ENCODE assay signal across 30 mouse cellular contexts in genomic region chr9:25185854-25186253, GRCm38 (mm10). TPM values are rescaled to one million over a fixed set of nuclear protein-coding genes. Genes with fewer than 3 reads are reported as not detected.
A peak's percentile ranks its signal among the peaks of the same experiment; 100 is the strongest.
DNase-seq lines count a peak whose midpoint lies in the region; ATAC-seq lines count a peak whose summit lies in the region.
"Had no signal": no experiment of that assay in that cellular context is flagged by ENCODE, and none has a peak within 500 bp of the region (broad histone marks: within the 10 kb centered on the region; RNA-seq: fewer than 3 reads in every experiment).

No protein-coding gene starts in this region.

- H3K27me3 ChIP-seq in hindbrain, embryonic 10.5 days (ENCODE audit: insufficient read depth, poor library complexity, severe bottlenecking), result no peaks in the 10 kb centered on the region
- H3K27me3 ChIP-seq in hindbrain, embryonic 12.5 days, result no peaks in the 10 kb centered on the region
- H3K27me3 ChIP-seq: embryonic facial prominence, embryonic 15.5 days; heart, embryonic 13.5 days; limb, embryonic 15.5 days; megakaryocyte, embryonic 14.5 days; midbrain, embryonic 15.5 days; neural tube, embryonic 13.5 days; Patski; stomach, embryonic 15.5 days had no signal

- DNase-seq in hindbrain, embryonic 10.5 days (ENCODE audit: low spot score), result peak; percentile 4
- peak; percentile 29 to 49 for DNase-seq in thymus, postnatal 36 days
- DNase-seq in thymus, postnatal 10 days (ENCODE audit: low spot score in 2 of 2), result no peak
- DNase-seq in induced T-regulatory cell, adult 2 months (ENCODE audit: low read depth), result peak; percentile 83
- no peak for DNase-seq in heart, adult 18-20 months
- DNase-seq in gastrocnemius, adult 8-10 months (ENCODE audit: low spot score in 2 of 2), result no peak
- DNase-seq in gastrocnemius, postnatal 14 days, result no peak
- DNase-seq: adrenal gland, postnatal 10 days; cerebellum, adult 8-10 months; cerebellum, postnatal 36 days; gastrocnemius, postnatal 10 days; heart, adult 2 months; layer of hippocampus, adult 9-11 months; left cerebral cortex, postnatal 4 days; lung, embryonic 14.5 days; retina, postnatal 1 day had no signal

- no peaks in the 10 kb centered on the region for H3K4me1 ChIP-seq in hindbrain, embryonic 10.5 days (replicated peaks)
- H3K4me1 ChIP-seq in hindbrain, embryonic 12.5 days, result no peaks in the 10 kb centered on the region
- H3K4me1 ChIP-seq: embryonic facial prominence, embryonic 15.5 days; limb, embryonic 15.5 days; midbrain, embryonic 15.5 days; neural tube, embryonic 13.5 days; stomach, embryonic 15.5 days had no signal

- no peak overlapping the region for H3K9ac ChIP-seq in hindbrain, embryonic 12.5 days
- H3K9ac ChIP-seq: embryonic facial prominence, embryonic 15.5 days; heart, embryonic 13.5 days; limb, embryonic 15.5 days; liver, embryonic 14.5 days; lung, embryonic 14.5 days; midbrain, embryonic 15.5 days; neural tube, embryonic 13.5 days; stomach, embryonic 15.5 days had no signal

- no peak overlapping the region for H3K4me3 ChIP-seq in hindbrain, embryonic 10.5 days
- H3K4me3 ChIP-seq in hindbrain, embryonic 12.5 days, result no peak overlapping the region
- H3K4me3 ChIP-seq: embryonic facial prominence, embryonic 15.5 days; heart, adult 2 months; heart, embryonic 13.5 days; limb, embryonic 15.5 days; megakaryocyte, embryonic 14.5 days; midbrain, embryonic 15.5 days; neural tube, embryonic 13.5 days; stomach, embryonic 15.5 days had no signal

- 32% methylated on average over 7 of the region's 7 CpGs for WGBS in hindbrain, embryonic 10.5 days
- 37% methylated on average over 7 of the region's 7 CpGs for whole genome bisulfite sequencing in hindbrain, embryonic 12.5 days

- H3K4me2 ChIP-seq in hindbrain, embryonic 12.5 days (replicated peaks), result no peak overlapping the region
- H3K4me2 ChIP-seq: embryonic facial prominence, embryonic 15.5 days; heart, embryonic 13.5 days; limb, embryonic 15.5 days; lung, embryonic 14.5 days; midbrain, embryonic 15.5 days; neural tube, embryonic 13.5 days; stomach, embryonic 15.5 days had no signal

- H3K36me3 ChIP-seq in hindbrain, embryonic 10.5 days, result no peaks in the 10 kb centered on the region
- no peaks in the 10 kb centered on the region for H3K36me3 ChIP-seq in hindbrain, embryonic 12.5 days
- H3K36me3 ChIP-seq: embryonic facial prominence, embryonic 15.5 days; G1E; heart, embryonic 13.5 days; limb, embryonic 15.5 days; midbrain, embryonic 15.5 days; neural tube, embryonic 13.5 days; stomach, embryonic 15.5 days had no signal

- no peaks in the 10 kb centered on the region for H3K9me3 ChIP-seq in hindbrain, embryonic 10.5 days
- H3K9me3 ChIP-seq in hindbrain, embryonic 12.5 days (replicated peaks), result no peaks in the 10 kb centered on the region
- H3K9me3 ChIP-seq: embryonic facial prominence, embryonic 15.5 days; G1E; heart, embryonic 13.5 days; limb, embryonic 15.5 days; megakaryocyte, embryonic 14.5 days; midbrain, embryonic 15.5 days; neural tube, embryonic 13.5 days; stomach, embryonic 15.5 days had no signal

- H3K27ac ChIP-seq in hindbrain, embryonic 10.5 days, result no peak overlapping the region
- no peak overlapping the region for H3K27ac ChIP-seq in hindbrain, embryonic 12.5 days
- H3K27ac ChIP-seq: embryonic facial prominence, embryonic 15.5 days; heart, adult 2 months; heart, embryonic 13.5 days; limb, embryonic 15.5 days; liver, embryonic 14.5 days; midbrain, embryonic 15.5 days; neural tube, embryonic 13.5 days; stomach, embryonic 15.5 days had no signal

- ATAC-seq in hindbrain, embryonic 12.5 days (ENCODE audit: low FRiP score), result no peak
- ATAC-seq: forebrain, embryonic 14.5 days; hindbrain, embryonic 16.5 days; intestine, postnatal 0 days; midbrain, embryonic 15.5 days; Patski had no signal

- intact Hi-C loops in gastrocnemius, postnatal 14 days (cut with DNase I; ENCODE audit: low total_unique reads), result no loop called here

RNA-seq across cellular contexts. Expression of gene Herpud2, which starts 34.2 kb away (rescaled TPM):
- 25.1 and 31.8 TPM in 2 replicates for polyA plus RNA-seq in hindbrain, embryonic 10.5 days (2016; fragmentation: Nextera tagmentation; extraction: Ambion mirVana)
- polyA plus RNA-seq in hindbrain, embryonic 12.5 days (2016; fragmentation: Nextera tagmentation; extraction: Ambion mirVana), result 43.3 and 48.2 TPM in 2 replicates
- 10 to 100 TPM; 33.0 to 34.9 TPM for total RNA-seq in heart, adult 18-20 months (2021)
- total RNA-seq in gastrocnemius, adult 8-10 months (2022), result 10 to 100 TPM; 47.3 to 56.0 (median 51.9) TPM
- 10 to 100 TPM; 37.5 to 37.6 TPM for total RNA-seq in gastrocnemius, postnatal 14 days (2021)

Comparison
In these comparisons a context has a peak if more than half of its experiments do, and no peak if none do; other contexts are left out.
1. DNase-seq: peak in hindbrain, embryonic 10.5 days (single experiment), thymus, postnatal 36 days (2 of 2) and induced T-regulatory cell, adult 2 months (single experiment); none in thymus, postnatal 10 days (0 of 2), heart, adult 18-20 months (0 of 2), gastrocnemius, adult 8-10 months (0 of 2) and gastrocnemius, postnatal 14 days (single experiment).